Mouse (Mus musculus): ENCODE measurements around the gene Gm10260. TPM values are rescaled to one million over a fixed set of nuclear protein-coding genes. Genes with fewer than 3 reads are reported as not detected.

The Gm10260 gene
- total and polyA plus RNA-seq, 2 experiments: 6.6 to 10.0 TPM

- no peak overlapping the region for H3K4me3 ChIP-seq (ENCODE audit: insufficient read depth, low read depth, low read length)
- H3K9ac ChIP-seq (ENCODE audit: low read depth, low read length): no peak overlapping the region
- no peaks in the 10 kb centered on the region for H3K4me1 ChIP-seq (ENCODE audit: control insufficient read depth, insufficient read depth, low read length)
- TF ChIP-seq POLR2A (IDR thresholded peaks at IDR 0.05; ENCODE audit: extremely low read depth, insufficient read depth, low read length) (no peak), CTCF (IDR thresholded peaks at IDR 0.05; ENCODE audit: low read depth, low read length) (no peak)
- DNase-seq (ENCODE audit: extremely low read depth, low read depth, low spot score): no peak
- H3K27ac ChIP-seq (replicated peaks; ENCODE audit: insufficient read depth, low read depth, low read length): no peak overlapping the region
- 93% methylated on average over 6 of the region's 6 CpGs for WGBS
- no peaks in the 10 kb centered on the region for H3K79me2 ChIP-seq (ENCODE audit: control insufficient read depth, insufficient read depth, low read length)
- H3K27me3 ChIP-seq (ENCODE audit: control insufficient read depth, insufficient read depth, low read length): no peaks in the 10 kb centered on the region
- no peaks in the 10 kb centered on the region for H3K36me3 ChIP-seq (ENCODE audit: control insufficient read depth, insufficient read depth, low read length)
Observed at GRCm38 (mm10) chr13:97756091-97756490, 4.3 kb downstream of the Gm10260 start.

DNA sequence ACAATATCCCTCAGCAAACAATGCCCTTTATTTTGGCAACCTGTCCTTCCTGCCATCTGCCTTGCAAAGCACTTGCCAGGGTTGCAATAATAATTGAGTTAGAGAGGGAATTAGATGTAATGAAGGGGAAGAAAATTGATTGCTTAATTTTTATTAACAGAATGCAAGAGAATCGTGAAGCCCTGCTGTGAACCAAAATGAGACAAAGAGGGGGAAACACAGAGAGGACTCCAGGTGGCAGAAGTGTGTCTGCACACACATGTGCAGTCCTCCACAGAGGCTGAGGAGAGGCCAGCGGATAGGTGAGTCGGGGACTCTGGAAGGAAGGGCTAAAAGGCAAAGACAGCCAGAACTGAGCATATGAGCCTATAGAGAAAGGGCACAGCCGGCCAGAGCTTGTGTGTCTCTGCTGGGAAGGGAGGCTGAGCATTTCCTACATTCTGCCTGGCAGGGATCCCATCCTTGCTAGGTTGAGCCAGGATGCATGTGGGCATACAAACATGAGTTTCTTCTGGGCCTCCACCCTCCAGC lies 9.5 kb downstream of the Gm10260 start:
- no peaks in the 10 kb centered on the region for H3K27me3 ChIP-seq (ENCODE audit: control insufficient read depth, insufficient read depth, low read length)
- no peaks in the 10 kb centered on the region for H3K79me2 ChIP-seq (ENCODE audit: control insufficient read depth, insufficient read depth, low read length)
- TF ChIP-seq CTCF (IDR thresholded peaks at IDR 0.05; ENCODE audit: low read depth, low read length): no peak
- TF ChIP-seq POLR2A (IDR thresholded peaks at IDR 0.05; ENCODE audit: extremely low read depth, insufficient read depth, low read length): no peak
- 81% methylated on average over 4 of the region's 4 CpGs for WGBS
- no peak for DNase-seq (ENCODE audit: extremely low read depth, low read depth, low spot score)
- no peak overlapping the region for H3K4me3 ChIP-seq (ENCODE audit: insufficient read depth, low read depth, low read length)
- no peak overlapping the region for H3K27ac ChIP-seq (replicated peaks; ENCODE audit: insufficient read depth, low read depth, low read length)
- no peaks in the 10 kb centered on the region for H3K4me1 ChIP-seq (ENCODE audit: control insufficient read depth, insufficient read depth, low read length)
- no peak overlapping the region for H3K9ac ChIP-seq (ENCODE audit: low read depth, low read length)
- H3K36me3 ChIP-seq (ENCODE audit: control insufficient read depth, insufficient read depth, low read length): no peaks in the 10 kb centered on the region

DNA sequence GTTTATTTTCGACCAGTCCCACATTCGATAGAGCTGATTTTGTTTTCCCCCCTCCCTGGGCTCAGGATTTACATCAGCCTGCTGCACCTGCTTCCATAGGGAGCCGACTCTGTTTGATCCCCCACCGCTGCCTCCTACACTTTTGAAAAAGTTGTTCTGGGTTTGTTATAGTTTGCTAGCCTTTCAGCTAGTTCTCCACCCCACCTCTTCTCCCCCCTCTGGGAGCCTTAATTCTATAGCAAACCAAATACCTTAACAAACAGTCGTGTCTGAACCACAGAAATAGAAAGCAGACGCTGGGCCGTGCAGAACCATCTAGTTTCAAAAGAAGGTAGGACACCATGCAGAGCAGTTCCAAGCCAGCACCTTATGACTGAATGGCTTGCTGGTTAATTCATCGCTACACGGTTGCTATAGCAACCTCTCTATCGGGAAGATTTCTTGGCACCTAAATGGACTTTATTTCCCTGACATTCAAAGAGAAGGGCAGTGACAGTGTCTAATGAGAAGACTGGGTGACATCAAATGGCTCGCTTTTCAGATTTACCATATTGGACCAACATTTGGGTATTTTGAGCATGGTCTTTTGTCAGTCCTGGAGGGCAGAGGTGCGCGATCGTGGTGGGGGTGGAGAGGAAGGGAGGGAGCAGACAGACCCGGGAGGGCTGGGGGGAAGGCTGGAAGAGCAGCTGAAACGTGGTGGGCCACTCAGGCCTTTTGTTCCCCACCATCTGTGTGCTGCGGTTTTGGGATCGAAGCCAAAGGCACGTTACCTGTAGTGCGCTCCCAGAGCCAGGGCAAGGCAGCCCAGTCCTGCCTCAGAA lies 13.2 kb downstream of the Gm10260 start:
- H3K4me1 ChIP-seq (ENCODE audit: control insufficient read depth, insufficient read depth, low read length): no peaks in the 10 kb centered on the region
- no peak overlapping the region for H3K4me3 ChIP-seq (ENCODE audit: insufficient read depth, low read depth, low read length)
- no peak for TF ChIP-seq POLR2A (IDR thresholded peaks at IDR 0.05; ENCODE audit: extremely low read depth, insufficient read depth, low read length)
- no peak for TF ChIP-seq CTCF (IDR thresholded peaks at IDR 0.05; ENCODE audit: low read depth, low read length)
- H3K27ac ChIP-seq (replicated peaks; ENCODE audit: insufficient read depth, low read depth, low read length): no peak overlapping the region
- H3K27me3 ChIP-seq (ENCODE audit: control insufficient read depth, insufficient read depth, low read length): no peaks in the 10 kb centered on the region
- no peaks in the 10 kb centered on the region for H3K79me2 ChIP-seq (ENCODE audit: control insufficient read depth, insufficient read depth, low read length)
- H3K36me3 ChIP-seq (ENCODE audit: control insufficient read depth, insufficient read depth, low read length): no peaks in the 10 kb centered on the region
- H3K9ac ChIP-seq (ENCODE audit: low read depth, low read length): no peak overlapping the region
- WGBS: 79% methylated on average over 20 of the region's 20 CpGs
- no peak for DNase-seq (ENCODE audit: extremely low read depth, low read depth, low spot score)

- Histone ChIP-seq H3K27me3 (ENCODE audit: control insufficient read depth, insufficient read depth, low read length) (no peaks in the 10 kb centered on the region), H3K79me2 (ENCODE audit: control insufficient read depth, insufficient read depth, low read length) (no peaks in the 10 kb centered on the region), H3K9ac (ENCODE audit: low read depth, low read length) (no peak overlapping the region), H3K27ac (replicated peaks; ENCODE audit: insufficient read depth, low read depth, low read length) (no peak overlapping the region), H3K4me3 (ENCODE audit: insufficient read depth, low read depth, low read length) (no peak overlapping the region), H3K36me3 (ENCODE audit: control insufficient read depth, insufficient read depth, low read length) (no peaks in the 10 kb centered on the region), H3K4me1 (ENCODE audit: control insufficient read depth, insufficient read depth, low read length) (no peaks in the 10 kb centered on the region)
- no peak for DNase-seq (ENCODE audit: extremely low read depth, low read depth, low spot score)
- TF ChIP-seq POLR2A (IDR thresholded peaks at IDR 0.05; ENCODE audit: extremely low read depth, insufficient read depth, low read length): no peak
- no peak for TF ChIP-seq CTCF (IDR thresholded peaks at IDR 0.05; ENCODE audit: low read depth, low read length)
- WGBS: 85% methylated on average over 7 of the region's 7 CpGs
Observed at GRCm38 (mm10) chr13:97744669-97745068, 15.8 kb downstream of the Gm10260 start.

GRCm38 (mm10) chr13:97744036-97744435 lies 16.4 kb downstream of the Gm10260 start:
- H3K36me3 ChIP-seq (ENCODE audit: control insufficient read depth, insufficient read depth, low read length): no peaks in the 10 kb centered on the region
- 55% methylated on average over 2 of the region's 2 CpGs for WGBS
- H3K27me3 ChIP-seq (ENCODE audit: control insufficient read depth, insufficient read depth, low read length): no peaks in the 10 kb centered on the region
- no peak for DNase-seq (ENCODE audit: extremely low read depth, low read depth, low spot score)
- H3K9ac ChIP-seq (ENCODE audit: low read depth, low read length): no peak overlapping the region
- TF ChIP-seq CTCF (IDR thresholded peaks at IDR 0.05; ENCODE audit: low read depth, low read length) (no peak), POLR2A (IDR thresholded peaks at IDR 0.05; ENCODE audit: extremely low read depth, insufficient read depth, low read length) (no peak)
- H3K27ac ChIP-seq (replicated peaks; ENCODE audit: insufficient read depth, low read depth, low read length): no peak overlapping the region
- H3K79me2 ChIP-seq (ENCODE audit: control insufficient read depth, insufficient read depth, low read length): no peaks in the 10 kb centered on the region
- H3K4me3 ChIP-seq (ENCODE audit: insufficient read depth, low read depth, low read length): no peak overlapping the region
- H3K4me1 ChIP-seq (ENCODE audit: control insufficient read depth, insufficient read depth, low read length): no peaks in the 10 kb centered on the region
